Mouse (Mus musculus) brain, adult 2 months (tissue): ENCODE measurements around the gene Oas1g.
"Not testable (repeated sequence)": the region's sequence is repeated elsewhere in the genome, so short reads cannot be mapped to it uniquely, and the experiment has no call there.

Experiments used
- DNase-seq: peaks from one replicate; pipeline ENCODE4 v3.0.0; 2011; ENCODE audit warnings: low read depth, low spot score

Gene Oas1g

DNA sequence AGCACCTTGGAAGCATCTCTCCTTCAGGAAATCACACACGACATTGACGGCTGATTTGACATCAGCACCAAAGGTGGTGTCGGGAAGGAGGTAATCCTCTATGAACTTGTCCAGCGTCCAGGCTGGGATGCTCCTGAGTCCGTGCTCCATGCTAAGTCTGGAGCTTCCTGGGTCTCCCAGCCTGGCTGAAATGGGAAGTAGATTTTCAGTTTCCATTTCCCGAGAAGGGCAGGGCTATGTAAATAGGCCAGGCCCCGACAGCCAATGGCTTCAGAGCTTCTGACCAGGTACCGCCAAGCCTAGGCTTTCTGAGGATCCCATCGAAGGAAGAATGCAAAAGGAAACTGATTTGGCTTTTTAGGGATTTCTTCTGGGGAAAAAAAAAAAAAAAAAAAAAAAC is at the start of gene Oas1g:
Gene Oas1g (minus strand): TSS at position 201 of the 400 bp plus-strand sequence.
- not testable (repeated sequence) for DNase-seq

DNA sequence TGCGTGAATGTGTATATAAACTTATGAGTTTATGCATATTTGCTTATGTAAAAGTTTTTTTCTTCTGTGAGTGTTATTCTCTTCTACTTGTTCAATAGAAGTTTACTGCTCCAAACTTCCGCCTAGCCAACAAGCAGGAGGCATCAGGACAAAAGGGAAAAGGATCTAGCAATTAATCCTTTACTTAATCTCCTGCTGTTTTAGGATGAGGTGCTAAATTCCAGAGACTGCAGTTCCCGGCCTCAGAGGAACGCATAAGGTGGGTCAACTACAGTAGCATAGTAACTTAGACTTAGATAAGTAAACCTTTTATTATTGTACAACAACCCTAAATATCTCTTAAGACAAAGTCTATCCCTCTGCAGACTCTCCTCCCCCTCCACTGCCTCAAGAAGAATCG is 46.6 kb upstream of the Oas1g start:
- no peak for DNase-seq

DNA sequence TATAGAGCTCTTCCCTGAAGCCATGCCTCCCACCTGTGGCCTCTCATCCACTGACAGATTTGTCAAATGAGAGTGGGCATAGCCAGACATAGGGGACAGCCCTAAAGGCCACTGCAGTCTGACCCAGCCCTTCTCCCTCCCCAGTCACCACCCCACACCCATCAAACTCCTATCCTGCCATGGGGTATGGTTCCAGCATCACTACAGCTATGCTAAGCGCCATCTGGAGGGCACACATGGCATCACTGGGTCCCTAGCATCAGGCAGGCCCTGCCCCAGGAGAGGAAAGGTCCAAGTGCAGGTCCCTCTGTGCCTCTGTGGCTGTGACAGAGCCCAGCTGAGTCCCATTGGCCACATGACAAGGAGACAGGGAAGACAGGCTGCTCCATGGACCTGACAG is 39.6 kb upstream of the Oas1g start:
- DNase-seq = no peak

DNA sequence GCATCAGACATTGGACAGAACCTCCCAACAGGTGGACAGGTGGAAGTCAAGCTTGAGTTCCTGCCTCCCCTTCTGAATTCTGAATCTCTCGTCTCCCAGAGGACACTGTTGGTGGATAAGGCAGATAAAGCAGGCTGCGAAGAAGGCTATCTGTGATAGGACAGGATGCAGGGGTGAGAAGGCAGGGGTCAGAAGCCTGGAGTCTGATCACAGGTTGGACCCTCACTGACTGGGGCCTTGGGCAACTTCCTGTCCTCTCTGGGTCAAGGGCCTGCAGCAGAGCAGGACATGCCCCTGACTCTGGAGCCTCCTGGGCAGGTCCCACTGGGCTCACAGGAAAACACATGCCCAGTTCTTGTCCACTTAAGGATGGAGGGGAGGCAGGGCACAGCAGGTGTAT is 38.9 kb upstream of the Oas1g start:
- DNase-seq = not testable (repeated sequence)

DNA sequence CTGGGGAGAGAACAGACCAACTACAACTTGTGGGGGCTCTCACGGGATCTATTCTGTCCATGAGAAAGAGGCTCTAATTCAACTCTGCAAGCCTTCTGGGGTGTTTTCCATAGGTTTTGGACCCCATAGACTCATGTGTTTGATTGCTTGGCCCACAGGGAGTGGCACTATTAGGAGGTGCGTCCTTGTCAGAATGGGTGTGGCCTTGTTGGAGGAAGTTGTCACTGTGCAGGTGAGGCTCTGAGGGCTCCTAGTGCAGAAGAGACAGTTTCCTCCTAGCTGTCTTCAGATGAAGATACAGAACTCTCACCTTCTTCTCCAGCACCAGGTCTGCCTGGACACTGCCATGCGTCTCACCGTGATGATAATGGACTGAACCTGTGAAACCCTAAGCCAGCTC is 37.1 kb upstream of the Oas1g start:
- not testable (repeated sequence) for DNase-seq

DNA sequence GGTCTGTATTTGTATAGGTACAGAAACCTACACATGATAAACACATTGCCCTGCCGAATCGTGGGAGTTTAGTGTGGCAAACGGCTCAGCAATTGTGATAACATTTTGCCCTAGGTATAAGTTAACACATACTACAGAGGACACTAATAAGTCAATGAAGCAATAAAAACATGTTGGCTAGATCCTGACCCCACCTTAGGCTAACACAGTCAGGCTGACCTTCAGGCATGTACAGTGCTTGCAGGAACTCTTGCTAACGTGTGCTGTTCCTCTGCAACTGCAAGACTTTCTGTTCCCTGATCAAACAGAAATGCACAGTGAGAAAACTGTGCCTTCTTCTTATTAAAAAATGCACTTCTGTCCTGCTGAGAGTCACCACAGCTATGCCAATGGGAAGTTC is 36.6 kb upstream of the Oas1g start:
- DNase-seq = no peak

DNA sequence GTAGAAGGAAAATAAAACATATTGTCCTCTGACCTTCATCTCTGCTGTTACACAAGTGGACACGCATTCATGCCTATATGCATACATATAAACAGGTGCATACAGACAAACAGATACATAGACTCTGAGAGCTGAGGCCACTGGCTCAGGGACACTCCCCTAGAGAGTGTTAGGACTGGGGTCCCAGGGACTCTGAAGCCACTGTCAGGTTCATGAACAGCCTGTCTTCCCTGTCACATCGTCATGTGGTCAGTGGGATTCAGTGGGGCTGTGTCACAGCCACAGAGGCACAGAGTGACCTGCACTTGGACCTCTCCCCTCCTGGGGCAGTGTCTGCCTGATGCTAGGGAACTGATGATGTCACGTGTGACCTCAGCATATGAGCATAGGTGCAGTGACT is 32.9 kb upstream of the Oas1g start:
- DNase-seq = no peak

DNA sequence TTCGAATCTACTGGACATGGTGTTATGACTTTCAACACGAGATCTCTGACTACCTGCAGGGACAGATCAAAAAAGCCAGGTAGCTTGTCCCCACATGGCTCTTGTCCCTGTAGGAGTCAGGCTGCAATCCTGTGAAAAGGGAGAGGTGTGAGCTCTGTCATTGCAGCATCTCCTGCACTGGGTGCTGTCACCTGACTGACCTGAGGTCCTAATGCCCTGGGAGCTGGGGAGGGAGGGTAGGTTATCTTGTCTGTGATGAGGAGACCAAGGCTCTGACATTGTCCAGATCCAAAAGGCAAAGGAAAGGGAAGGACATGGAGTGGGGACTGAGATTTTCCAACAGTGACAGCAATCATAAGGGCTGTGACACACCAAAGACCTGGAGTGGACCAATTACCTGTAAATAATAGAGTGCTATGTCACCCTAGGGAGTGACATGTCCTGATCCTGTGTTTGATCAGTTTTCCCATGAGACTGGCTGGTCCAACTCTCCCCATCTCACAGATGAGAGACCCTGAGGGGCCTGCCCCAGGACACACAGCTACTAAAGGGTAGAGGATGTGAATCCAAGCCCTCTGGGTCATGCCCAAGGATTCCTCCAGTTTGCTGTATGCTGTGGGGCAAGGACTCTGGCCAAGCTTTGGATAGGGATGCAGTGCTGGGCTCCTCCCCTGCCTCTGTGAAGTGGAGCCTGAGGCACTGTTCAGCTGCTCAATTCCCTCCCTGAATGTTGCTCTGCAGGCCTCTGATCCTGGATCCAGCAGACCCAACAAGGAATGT is 31.9 kb upstream of the Oas1g start:
- not testable (repeated sequence) for DNase-seq

DNA sequence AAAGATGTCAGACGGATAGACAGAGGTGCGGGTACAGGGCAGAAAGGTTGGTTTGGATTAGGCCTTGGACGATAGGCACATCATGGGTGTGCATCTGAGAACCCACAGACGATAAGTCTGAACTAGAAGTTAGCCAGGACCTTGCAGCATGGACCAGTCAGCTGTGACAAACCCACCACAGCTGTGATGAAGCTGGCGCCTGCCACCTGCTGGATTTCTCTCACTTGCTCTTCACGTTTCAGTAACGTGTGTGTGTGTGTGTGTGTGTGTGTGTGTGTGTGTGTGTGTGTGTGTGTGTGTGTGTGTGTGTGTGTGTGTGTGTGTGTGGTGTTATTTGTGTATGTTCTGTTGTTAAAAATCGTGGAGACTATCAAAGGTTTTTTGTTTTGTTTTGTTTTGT is 26.8 kb upstream of the Oas1g start, which contains the start of gene Oas1d:
Gene Oas1d (plus strand): TSS at position 333 of the 400 bp plus-strand sequence.
- not testable (repeated sequence) for DNase-seq

DNA sequence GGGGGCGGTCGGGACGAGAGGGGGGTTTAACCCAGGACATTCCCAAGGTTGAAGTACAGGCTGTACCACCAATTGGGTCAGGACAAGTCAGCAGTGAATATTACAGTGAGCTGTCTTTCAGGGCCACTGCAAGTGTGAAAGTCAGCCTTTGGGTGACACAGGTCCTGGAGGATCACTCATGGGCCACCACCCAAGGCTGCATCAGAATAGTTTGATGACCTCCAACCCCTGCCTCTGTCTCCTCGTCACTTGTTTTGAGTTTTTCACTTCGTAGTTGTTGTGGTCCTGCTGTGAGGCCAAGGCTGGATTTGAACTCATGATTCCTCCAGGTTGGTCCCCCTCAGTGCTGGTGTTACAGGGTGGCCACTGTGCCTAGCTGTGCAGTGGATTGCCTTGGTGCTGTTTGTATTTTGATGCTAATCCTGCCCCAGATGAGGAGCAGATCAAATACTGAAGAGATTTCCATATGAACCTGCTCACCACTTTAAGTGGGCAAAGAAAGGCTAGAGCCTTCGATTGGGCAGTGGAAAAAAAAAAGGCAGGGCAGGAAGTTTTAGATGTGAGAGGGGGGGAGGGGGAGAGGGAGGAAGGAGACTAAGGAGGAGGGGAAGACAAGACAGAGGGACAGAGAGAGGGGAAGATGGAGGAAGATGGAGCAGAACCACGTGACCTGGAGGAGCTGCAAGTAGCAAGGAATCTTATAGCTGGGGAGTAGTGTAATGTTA is 20.9 kb upstream of the Oas1g start:
- no peak for DNase-seq

DNA sequence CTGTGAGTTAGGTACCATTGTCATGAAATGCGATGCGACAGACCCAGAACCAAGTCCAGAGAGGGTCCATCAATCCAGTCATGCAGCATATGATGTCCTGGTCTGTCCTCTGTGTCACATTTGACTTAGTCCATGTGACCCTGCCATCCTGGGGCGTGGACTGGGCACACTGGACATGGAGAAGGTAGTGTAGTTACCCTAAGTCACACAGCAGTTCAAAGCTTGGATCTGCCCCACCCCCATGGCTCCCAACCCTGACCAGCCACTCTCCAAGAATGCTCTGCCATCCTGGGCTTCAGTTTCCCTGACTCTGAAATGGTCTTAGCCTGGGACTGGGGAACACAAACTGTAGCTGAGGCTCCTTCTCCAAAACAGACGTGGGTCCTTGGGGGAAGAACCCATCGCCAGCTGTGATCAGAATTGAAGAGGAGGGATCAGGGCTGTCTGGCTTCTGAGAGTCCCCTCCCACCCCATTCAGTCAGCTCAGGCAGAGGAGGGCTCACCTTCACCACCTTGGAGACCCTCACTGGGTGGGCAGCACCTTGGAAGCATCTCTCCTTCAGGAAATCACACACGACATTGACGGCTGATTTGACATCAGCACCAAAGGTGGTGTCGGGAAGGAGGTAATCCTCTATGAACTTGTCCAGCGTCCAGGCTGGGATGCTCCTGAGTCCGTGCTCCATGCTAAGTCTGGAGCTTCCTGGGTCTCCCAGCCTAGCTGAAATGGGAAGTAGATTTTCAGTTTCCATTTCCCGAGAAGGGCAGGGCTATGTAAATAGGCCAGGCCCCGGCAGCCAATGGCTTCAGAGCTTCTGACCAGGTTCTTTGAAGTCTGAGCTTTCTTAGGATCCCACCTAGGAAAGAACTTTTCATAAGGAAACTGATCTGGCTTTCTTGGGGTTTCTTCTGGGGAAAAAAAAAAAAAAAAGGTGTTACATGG is 19.6 kb upstream of the Oas1g start, which contains the start of gene Oas1a:
Gene Oas1a (minus strand): TSS at position 731 of the 943 bp plus-strand sequence.
- DNase-seq = not testable (repeated sequence)

DNA sequence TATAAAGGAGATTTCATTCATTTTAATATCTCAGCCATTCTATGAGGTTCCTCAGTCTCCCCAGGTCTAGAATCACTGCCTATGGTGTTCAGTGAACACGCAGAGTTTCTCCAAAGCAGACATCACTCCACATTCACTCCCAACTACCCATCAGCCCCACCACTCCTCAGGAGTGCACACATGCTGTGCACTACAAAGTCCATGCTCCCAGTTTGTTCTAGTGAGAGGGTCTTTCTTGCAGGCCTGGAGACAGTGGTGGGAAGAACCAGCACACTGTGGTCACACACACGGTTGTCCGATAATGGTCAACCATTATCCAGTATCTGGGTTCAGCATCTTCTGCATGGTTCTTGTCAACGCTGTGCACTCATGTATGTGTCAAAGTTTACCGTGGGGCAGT is 14.6 kb upstream of the Oas1g start:
- no peak for DNase-seq

DNA sequence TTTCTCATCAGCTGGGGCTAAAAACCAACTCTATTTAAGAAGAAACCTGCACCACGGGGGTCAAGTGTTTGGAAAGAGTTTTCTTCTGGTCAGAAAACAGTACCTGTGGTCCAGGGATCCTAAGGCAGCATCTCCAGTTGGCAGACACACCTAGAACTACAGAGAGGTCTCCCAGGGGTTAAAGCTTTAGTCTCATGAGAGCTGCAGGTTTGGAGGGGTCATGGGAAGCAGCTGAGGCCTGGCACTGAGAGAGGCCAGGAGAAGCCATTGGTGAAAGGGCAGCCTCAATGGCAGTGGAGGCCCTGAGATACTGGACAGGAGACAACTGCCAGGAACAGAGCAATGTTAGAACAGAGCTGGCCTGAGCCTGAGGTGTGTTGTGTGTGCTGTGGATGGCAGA is 13.3 kb upstream of the Oas1g start:
- no peak for DNase-seq

DNA sequence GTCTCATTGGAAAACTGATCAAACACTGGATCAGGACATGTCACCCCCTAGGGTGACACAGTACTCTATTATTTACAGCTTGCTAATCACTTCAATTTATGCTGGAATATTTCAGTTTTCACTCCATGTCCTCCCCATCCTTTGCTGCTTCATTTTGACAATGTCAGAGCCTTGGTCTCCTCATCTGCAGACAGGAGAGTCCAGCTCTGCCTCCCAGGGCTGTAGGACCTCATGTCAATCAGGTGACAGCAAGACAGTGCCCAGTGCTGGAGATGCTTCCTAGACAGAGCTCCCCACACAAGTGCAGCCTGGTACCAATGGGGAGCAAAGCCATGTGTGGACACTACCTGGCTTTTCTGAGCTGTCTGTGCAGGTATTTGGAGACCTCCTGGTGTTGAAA is 11.3 kb upstream of the Oas1g start:
- no peak for DNase-seq

DNA sequence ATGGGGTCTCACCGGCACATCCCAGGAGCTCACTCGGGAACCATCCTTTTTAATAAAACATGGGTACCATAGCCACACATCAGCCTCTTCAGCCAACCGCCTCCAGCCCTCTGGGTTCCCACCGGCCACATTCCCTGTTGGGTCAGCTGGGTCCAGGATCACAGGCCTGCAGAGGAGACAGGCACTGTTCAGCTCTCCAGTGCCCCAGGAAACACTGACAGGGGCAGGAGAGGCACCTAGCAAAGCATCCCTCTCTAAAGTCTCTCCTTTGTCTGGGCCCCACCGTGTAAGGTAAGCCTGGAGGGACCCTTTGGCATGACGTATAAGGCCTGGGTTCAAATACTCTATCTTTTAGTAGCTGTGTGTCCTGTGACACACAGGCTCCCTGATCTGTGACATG is 10.9 kb upstream of the Oas1g start:
- DNase-seq = no peak

DNA sequence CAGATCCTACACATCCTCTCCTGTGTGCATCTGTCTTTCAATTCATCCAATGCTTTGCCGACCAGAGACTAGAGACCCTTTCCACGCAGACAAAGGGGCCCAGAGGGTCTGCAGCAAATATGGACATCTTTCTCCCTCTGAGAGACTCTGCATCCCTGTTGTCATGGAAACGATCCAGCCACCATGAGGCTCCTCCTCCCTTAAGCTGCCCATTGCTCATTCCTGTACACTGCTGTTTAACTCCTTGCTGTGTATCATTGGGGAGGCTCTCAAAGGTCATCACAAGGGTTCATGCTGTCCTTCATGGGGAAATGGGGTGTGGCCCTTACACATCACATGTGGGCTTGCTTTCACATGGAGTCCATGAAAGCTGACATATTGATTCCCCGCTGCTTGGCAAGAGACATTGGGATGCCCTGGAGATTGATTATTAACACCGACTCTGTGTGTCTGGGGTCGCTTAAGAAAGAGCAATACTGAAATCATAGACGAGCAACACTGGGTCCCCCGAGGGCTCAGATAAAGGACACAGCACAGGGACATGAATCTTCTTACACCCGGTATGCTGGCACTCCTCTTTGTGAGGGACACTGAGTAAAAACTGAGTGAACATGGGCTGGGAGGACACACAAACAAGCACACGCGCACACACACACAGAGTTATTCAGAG is 8.0 kb upstream of the Oas1g start:
- no peak for DNase-seq

DNA sequence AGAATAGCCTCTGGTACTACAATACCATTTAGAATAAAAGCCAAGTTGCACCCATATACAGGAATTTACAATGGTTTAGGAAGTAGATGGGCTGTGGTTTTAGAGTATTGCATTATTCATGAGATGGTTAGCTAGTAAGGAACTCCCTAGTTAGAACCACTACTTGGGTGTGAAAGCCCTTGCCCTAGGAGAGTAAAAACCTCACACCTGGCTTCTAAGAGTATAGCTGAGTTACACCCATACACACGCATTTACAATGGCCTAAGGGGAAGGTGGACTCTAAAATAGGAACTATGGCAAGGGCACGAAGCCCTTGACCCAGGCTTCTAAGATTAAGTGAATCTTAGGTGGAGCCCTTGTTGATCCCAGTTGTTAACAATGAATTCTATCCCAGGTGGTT is 7.3 kb upstream of the Oas1g start:
- not testable (repeated sequence) for DNase-seq

DNA sequence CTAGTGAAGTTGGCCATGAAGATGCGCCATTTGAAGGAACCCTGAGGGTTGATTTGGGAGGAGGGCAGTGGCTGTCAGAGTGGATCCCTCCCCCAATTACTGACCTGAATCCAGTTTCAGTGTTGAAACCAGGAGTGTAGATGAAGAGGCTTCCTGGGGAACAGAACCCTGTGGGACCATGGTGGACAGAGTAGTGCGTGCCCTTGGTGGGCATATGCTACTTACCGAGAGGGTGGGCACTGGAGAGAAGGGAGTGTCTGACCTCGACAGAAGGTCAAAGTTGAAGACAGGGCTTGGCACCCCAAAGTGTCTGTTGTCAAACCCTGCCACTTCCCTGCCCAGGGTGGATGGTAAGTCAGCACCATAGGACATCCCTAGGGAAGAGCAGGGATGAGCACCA is 6.5 kb upstream of the Oas1g start:
- not testable (repeated sequence) for DNase-seq

DNA sequence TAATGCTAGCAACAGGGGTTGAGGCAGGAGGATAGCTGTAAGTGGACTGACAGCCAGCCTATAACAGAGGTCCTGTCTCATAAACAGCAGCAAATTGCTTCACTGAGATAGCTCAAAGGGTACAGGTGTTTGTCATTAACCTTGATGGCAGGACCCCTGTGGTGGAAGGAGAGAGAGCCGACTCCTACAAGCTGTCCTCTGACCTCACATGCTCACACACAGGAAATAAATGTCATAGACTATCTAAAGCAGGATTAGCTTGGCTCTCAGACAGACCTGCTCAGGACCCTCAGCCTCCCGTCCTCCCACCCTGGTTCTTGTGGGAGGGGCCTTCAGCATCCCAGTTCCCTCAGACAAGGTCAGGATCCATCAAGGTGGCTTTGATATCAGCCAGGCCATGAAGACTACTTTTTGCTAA is 4.8 kb upstream of the Oas1g start:
- no peak for DNase-seq

DNA sequence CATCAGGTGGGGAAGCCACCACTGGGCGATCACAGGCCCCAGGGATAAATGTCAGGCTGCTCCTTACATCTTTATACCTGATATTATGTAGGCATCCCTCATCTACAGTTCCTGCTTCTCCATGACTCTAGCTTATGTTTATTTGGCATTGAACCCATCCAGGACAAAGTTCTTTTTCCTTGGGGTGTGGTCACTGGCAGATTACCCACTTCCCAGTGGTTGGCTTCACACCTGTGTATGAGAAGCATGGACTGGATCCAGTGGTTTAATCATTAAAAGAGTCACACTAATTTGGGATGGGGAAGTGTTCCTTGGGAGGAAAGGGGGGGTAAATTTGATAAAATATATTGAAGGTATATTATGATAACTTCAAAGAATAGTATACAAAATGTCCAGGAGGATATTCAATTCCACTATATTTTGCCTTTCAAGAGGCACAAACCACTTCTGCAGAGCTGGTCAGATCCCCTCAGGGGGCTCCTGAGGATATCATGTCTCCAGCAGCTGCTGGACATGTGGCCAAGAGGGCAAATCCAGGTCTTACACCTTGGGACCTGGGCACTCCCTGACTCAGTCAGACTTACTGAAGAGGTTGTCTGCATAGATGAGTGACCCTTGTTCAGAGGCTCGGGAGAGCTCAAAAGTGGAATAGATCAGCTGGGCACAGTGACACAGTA is 4.3 kb upstream of the Oas1g start:
- not testable (repeated sequence) for DNase-seq

DNA sequence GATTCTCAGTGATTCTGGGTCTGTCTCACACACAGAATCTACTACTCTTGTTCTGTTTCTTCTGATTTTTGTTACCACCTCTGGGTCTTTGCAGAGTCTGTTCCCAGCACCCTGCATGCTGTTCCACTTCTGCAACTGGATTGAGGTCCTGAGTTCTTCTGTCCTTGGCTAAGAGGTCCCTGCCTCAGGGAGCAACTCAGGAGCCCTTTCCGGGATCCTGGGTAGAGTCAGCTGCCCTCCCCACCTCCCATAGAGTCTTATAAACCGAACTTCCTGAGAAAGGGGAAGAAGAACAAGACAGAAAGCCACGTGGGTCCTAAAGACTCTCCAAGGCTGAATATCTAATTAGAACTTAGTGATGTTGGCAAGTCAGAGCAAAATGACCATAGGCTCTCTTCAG is 3.6 kb upstream of the Oas1g start:
- no peak for DNase-seq
